Mouse (Mus musculus): ENCODE measurements at regions not wholly inside any gene's neighbourhood (a gene's known extent, or its start where the extent isn't known, plus 50 kb on each side); places are given as distances from the start of the nearest gene placed in this dataset.
A peak's percentile ranks its signal among the peaks of the same experiment; 100 is the strongest.

DNA sequence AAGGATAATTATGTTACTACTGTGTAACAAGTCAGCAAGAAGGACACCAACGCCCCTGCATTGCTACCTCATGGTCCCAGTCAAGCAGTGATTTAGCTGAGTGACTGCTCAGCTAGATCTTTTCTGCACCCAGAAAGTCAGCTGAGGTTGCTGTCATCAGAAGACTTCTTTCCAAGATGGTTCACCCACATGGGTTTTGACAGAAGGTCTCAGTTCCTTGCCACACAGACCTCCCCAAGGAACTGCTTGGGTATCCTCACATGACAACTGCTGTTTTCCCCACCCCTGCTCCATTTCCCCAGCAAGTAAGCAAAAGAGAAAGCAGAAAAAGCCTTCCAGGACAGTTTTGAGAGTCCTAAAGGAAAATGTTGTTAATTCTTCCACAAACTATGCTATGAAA, 163.9 kb downstream of the Tmem17 start:
- no peak for ATAC-seq (replicated peaks; ENCODE audit: poor library complexity)

DNA sequence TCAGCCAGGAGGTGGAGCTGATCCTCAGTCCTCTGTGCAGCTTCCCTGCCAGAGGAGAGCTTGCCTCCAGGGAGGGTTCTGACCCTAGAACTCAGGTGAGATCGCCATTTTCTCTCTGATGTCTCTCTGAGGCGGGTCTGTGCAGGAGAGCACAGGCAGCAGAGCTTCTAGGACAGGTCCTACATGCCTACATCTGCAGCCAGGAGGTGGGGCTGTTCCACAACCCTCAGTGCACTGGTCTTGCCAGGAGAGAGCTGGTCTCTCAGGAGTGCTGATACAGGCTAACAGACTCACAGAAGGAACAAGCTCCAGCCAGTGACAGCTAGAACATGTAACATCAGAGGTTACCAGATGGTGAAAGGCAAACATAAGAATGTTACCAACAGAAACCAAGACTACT, 165.4 kb downstream of the Tmem17 start:
- ATAC-seq (replicated peaks; ENCODE audit: poor library complexity): 0 out of 2 replicates have a peak, but pooled peaks have one; percentile 49

DNA sequence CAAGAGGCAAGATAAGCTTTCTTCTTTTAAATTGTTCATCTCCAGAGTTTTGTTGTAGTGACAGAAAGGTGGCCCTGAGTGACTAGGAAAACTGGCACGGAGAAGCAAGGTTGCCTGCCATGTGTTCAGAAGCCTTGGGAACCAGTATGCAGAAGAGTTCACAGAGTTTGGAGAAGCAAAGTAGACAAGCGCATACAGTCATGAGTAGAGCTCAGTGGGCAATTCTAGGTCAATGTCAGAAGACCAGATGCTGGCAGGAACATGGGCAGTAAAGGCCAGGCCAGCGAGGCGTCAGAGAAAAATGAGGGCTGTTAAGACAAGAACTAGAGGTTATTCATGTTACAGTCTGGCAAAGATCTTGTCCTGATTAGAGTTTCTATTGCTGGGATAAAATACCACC, 172.7 kb downstream of the Tmem17 start:
- ATAC-seq (replicated peaks; ENCODE audit: poor library complexity): no peak

DNA sequence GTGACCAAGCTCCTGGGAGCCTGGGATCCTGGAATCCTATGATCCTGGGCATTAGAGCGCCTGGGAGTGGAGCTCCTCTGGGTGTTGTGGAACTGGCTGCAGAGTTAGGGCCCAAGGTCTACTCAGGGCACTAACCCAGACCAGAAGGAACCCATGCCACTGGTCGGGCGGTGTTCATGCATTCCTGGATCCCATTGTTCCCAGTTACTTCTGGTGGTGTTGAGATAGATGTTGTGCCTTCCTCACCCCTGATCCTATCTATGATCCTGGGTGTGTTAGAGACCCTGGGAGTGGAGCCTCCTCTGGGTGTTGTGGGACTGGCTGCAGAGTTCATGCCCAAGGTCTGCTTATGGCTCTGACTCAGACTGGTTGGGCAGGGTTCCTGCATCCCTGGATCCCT, 169.9 kb downstream of the B3gnt2 start:
- ATAC-seq (replicated peaks; ENCODE audit: poor library complexity): no peak

- ATAC-seq (replicated peaks; ENCODE audit: poor library complexity): no peak
Observed at GRCm38 (mm10) chr11:22692281-22692857, 168.4 kb downstream of the B3gnt2 start.

DNA sequence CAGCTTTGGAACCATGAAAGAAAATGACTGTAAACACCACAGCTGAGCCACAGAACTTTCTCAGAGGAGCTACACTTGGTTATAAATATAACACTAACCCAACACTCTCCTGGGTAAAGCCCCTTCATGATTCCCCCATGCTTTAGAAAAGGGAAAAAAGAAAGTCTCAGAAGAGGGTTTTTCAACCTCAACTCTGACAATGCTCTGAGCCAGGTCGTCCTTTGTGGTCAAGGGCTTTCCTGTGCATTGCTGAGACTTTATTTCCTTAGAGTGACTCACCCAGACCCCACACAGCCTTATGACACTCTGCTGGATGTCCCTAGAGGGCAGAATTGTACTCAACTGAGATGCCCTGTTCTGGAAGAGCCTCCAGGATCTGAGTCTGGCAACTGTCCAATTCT, 167.8 kb downstream of the B3gnt2 start:
- peak; percentile 86 for ATAC-seq (replicated peaks; ENCODE audit: poor library complexity)

- ATAC-seq (replicated peaks; ENCODE audit: poor library complexity): peak; percentile 83
Observed at GRCm38 (mm10) chr11:22693376-22693775, 167.4 kb downstream of the B3gnt2 start.

DNA sequence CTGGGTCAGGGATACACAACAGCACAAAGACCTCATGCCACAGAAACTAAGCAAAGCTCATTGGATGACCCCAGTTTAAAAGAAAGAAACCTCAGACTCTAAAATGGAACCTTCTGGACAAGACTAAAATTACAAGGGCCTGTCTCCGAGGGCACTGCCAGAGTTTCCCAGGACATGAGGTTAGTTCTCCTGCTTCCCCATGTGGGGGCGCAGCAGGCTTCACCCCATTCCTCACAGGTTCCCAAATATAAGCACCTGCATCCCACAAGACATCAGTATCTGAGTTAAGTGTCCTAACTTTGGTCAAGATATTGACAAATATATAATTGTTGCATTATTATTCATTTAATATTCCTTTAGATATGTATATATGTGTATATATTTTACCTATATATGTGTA, 166.8 kb downstream of the B3gnt2 start:
- no peak for ATAC-seq (replicated peaks; ENCODE audit: poor library complexity)

DNA sequence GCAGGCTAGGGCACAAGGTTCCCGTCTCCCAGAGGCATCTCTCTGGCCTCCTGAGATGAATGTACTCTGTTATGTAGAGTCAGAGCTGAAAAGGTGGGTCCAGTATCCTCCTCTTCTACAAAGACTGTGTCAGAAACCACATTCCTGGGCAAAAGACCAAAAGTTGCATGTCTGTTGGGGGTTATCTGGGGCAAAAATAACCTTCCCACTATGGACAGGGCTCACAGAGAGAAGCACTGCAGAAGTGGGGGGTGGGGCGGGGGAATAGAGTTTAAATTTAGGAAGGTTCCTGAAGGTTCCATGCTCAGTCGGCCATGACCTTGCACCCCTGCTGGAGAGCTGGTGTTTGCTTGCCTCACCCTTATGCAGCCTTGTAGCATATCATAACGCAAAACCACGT, 165.9 kb downstream of the B3gnt2 start:
- ATAC-seq (replicated peaks; ENCODE audit: poor library complexity): peak; percentile 19

DNA sequence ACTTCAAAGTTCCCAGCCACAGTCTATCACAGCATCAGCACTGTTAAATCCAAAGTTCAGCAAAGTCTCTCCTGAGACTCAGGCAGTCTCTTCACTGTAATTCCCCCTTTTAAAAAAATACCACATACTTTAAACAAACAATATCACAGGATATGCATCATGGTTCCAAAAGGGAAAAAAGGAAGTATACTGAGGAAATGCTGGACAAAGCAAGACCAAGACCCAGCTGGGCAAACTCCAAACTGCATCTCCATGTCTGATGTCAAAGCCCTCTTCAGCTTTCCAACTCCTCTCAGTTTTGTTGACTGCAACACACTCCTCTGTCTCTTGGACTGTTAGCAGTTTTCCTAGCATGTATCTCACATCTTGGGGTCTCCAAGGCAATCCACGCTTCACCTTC, 165.5 kb downstream of the B3gnt2 start:
- ATAC-seq (replicated peaks; ENCODE audit: poor library complexity): no peak

- ATAC-seq (replicated peaks; ENCODE audit: poor library complexity): no peak
Observed at GRCm38 (mm10) chr11:22698057-22698941, 162.5 kb downstream of the B3gnt2 start.

DNA sequence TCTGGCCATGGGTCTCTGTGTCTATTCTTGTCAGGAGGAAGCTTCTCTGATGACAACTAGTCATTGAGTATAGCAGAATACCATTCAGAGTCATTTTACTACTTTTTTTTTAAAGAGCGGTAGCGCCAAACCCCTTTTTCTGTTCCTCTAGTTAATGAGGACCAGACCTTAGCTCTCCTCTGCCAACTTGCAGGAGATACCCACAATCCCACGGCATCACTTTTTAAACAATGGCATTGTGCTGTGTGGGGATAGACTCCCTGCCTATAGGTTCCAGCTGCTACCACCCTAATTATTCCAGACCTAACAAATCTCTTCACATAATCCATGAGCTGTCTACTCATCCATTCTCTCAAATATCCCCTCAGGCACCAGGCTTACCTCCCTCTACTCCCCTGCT, 154.7 kb downstream of the B3gnt2 start:
- no peak for ATAC-seq (replicated peaks; ENCODE audit: poor library complexity)

Measured in megakaryocyte progenitor cell, adult 5-6 weeks (primary cell).